Mouse (Mus musculus) gastrocnemius, postnatal 25 days (tissue): ENCODE measurements around the gene 4632433K11Rik. TPM values are rescaled to one million over a fixed set of nuclear protein-coding genes. Genes with fewer than 3 reads are reported as not detected.
"Not testable (repeated sequence)": the region's sequence is repeated elsewhere in the genome, so short reads cannot be mapped to it uniquely, and the experiment has no call there.

Experiments used
- DNase-seq: peaks from one replicate; pipeline ENCODE4 v3.0.0; 2022
- long read RNA-seq, 2 experiments: library from polyadenylated mRNA; stranded (forward); transcript quantifications; one replicate each; pipeline ENCODE4 v2.0.0; 2021
- total RNA-seq, 2 experiments: library from RNA; stranded (reverse); gene quantifications; 1 replicate in 1 of 2; 2 replicates in 1 of 2; pipeline ENCODE4 v1.2.3; 2021

4632433K11Rik gene
- not detected for total RNA-seq
- long read RNA-seq, experiment 1 = 0 reads
- long read RNA-seq, experiment 2 = 0 reads

GRCm38 (mm10) chr7:5033818-5034217 is at the start of gene 4632433K11Rik:
TSS of gene 4632433K11Rik (plus strand) at chr7:5034118.
- no peak for DNase-seq

GRCm38 (mm10) chr7:4988250-4988649 is 45.7 kb upstream of the 4632433K11Rik start:
- no peak for DNase-seq

- DNase-seq = no peak
Observed at GRCm38 (mm10) chr7:4993347-4993998, 40.4 kb upstream of the 4632433K11Rik start.

DNA sequence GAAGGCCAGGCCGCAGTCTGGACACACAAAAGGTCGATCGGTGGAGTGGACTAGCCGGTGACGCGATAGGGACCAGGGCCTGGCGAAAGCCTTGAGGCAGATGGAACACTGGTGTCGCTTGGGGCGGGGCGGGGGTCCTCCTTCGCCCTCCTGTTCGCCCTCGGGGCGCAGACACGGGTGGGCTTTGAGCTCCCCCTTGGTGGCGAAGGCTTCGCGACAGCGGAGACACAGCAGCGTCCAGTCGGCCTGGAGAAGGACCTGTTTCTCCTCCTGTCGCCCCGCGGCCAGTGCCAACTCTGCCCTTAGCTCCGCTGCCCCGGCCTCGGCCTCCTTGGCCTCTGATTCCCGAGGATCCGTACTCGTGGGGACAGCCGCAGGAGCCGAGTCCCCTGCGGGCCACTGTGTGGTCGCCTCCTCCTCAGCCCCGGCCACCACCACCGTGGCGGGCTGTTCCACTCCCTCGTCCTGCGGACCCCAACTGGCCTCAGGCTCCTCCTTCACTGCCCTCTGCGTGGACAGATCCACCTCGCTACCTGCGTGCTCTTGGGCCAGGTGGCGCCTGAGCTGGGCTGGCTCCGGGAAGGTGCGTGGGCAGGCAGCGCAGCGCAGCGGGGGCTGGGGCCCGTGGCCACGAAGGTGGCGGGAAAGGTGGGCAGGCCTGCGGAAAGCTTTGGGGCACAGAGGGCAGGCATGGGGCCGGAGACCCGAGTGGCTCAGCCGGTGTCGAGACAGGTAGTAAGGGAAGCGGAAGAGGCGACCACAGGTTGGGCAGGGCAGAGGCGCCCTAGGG is 39.7 kb upstream of the 4632433K11Rik start:
- no peak for DNase-seq

DNA sequence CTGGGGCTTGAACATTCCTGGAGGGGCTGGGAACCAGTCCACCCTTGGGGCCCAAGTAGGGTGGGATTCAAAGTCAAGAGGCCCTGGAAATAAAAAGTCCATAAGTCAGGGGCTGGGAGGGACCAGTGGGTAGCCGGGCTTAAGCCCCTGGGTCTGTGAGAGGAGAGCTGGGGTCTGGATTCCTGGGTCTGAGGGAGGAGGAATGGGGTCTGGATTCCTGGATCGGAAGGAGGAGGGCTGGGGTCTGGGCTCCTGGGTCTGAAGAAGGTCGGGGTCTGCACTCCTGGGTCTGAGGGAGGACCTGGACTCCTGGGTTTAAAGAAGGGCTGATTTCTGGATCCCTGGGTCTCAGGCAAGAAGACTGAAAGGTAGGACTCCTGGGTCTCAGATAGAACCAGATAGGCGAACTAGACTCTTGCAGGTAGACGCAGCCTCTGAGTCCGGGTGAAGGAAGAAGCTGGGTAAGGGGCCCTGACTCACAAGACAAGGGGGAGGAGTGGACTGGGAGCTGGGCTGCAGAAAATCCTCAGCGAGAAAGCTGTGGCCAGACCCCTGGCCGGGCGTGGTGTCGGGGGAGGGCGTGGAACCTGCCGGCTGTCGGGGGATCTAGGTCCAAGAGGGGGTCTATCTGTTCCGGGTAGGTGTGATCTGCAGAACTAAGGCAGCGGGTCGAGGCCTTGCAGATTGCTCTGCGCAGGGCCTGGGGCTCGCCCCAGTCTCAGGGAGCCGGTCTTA is 38.5 kb upstream of the 4632433K11Rik start:
- no peak for DNase-seq

DNA sequence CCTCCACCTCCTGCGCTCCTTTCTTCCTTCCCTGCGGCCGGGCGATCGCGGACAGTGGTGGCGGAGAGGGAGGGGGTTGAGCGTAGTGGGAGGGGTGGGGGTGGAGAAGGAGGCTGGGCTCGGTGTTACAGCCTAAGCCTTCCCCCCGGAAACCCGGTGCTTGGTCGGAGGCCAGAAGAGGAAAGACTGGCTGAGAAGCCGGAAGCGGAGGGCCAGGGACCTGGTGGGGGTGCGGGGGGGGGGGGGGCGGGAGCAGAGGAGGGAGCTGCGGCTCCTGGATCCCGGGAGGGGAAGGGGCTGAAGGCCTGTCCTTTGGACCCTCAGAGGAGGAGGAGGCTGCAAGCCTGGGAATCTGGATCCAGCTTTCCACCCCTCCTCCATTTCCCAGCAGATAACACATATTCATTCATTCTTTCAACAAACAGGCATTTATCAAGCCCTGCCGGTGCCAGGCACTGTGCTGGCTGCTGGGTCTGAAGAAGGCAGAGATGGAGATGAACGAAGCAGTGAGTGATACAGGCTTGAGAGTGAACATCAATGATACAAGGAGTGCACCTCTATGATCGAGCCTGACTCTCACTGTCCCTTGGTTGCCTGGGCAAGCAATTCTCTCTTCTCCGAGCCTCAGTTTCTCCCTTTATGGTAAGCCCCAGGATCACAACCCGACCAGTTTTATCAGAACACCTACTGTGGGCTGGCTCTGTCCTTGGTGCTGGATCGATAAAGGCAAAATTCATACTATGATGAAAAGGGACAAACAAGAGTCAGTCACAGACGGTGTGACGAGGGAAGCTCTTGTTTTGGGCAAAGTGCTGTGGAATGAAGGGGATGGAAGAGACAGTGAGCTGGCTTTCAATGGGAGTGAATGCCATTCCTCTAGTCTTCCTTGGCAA is 37.7 kb upstream of the 4632433K11Rik start, which contains the start of gene Zfp579:
TSS of gene Zfp579 (minus strand) at position 156 of the 893 bp plus-strand sequence.
- DNase-seq = peak; percentile 92

- no peak for DNase-seq
Observed at GRCm38 (mm10) chr7:4996934-4997333, 37.0 kb upstream of the 4632433K11Rik start.

GRCm38 (mm10) chr7:4999876-5000275 is 34.0 kb upstream of the 4632433K11Rik start:
- DNase-seq = no peak

GRCm38 (mm10) chr7:5002876-5003275 is 31.0 kb upstream of the 4632433K11Rik start:
- DNase-seq = not testable (repeated sequence)

DNA sequence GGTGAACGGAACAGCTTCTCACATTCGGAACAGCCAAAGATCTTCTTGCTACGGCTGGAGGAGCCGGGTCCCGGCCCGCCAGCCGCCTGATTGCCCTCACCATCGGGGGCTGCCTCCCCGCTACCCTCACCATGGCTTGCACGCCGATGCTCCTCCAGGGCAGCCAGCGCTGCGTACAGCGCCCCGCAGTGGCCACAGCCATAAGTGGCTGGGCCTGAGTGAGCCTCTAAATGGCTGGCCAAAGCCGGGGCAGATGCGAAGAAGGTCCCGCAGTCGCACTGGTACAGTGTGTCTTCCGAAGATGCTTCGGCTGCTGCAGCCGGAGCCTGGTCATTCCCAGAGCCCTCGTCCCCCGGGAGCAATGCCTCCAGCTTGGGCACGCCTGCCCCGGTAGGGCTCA is 25.7 kb upstream of the 4632433K11Rik start:
- DNase-seq = no peak

- DNase-seq = no peak
Observed at GRCm38 (mm10) chr7:5012681-5013513, 21.0 kb upstream of the 4632433K11Rik start.

DNA sequence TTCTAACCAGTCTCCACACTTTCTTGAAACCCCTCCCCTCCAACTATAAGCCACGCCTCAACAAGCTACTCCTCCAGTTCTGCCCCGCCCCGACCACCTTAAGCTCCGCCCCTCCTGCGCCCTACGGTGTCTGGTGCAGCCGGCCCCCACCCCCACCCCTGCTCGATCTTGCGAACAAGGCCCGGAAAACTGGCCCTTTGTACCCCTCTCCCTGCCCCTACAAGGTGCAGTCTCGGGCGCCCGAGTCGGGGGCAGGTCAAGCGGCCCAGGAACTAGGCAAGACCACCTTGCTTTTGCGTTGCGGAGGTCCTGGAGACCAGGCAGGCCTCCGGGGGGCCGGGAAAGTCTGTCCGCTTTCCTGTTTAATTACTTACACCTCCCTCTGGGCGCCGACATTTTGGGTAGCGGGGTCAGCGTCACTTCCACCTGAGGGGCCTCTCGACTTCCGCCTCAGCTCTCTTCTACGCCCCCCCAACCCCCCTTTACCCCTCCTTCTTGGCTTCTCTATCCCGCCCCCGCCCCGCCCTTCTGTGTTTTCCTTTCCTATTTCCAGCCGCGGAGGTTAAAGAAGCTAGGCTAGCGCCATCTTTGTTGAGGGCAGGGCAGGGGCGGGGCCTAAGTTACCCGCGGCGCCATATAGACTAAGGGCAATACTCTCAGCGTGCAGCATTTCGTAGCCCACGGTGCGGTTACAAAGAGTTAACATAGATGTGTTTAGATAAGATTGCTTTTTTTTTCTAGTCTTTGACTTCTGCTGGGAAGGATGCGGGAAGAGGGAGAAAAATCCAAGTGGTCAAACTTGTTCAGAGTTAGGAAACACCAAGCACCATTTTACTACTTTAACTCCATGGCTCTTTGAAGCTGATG is 19.4 kb upstream of the 4632433K11Rik start, which contains the start of the genes Zfp524 and Fiz1:
TSS of gene Zfp524 (plus strand) at position 165 of the 867 bp plus-strand sequence.
TSS of gene Fiz1 (minus strand) at position 447 of the 867 bp plus-strand sequence.
- DNase-seq = peak; percentile 96

DNA sequence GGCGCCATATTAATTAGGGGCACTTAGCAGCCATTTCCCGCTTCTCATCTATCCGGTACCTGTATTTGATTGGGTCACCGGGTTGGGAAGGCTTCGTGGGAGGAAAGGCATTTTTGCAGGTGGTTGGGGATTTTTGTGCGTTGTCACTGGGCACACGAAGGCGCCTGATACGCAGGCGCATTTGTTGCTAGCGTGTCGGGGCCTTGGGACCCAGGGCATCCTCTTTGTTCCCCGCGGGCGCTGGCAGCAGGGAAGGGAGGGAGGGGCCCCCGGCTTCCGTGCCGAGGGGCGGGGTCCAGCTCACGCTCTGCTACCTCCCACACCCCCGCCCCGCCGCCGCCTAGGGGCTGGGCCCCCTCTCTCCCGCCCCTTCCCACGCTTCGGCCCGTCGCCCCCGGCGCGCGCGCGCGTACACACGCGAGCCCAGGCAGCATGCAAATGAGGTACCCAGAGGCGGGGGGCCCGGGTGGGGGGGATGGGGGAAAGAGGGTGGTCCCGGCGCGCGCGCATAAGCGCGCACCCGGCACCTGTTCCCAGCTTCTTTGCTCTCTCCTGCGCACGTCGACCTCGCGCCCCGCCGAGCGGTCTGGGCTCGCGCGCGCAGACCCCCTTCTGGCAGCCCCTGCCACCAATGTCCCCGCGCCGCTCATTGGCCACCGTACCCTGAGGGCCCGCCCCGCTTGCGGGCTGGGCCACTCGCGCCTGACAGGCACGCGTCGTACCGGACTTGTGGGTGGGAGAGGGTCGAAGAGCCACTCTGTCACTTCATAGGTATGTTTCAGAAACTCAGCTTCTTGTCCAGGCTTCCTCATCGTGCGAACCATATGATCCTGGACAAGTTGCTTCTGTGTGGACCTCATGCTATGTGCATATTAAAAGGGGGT is 18.6 kb upstream of the 4632433K11Rik start, which contains the start of gene Gm44973:
TSS of gene Gm44973 (plus strand) at position 379 of the 884 bp plus-strand sequence.
- DNase-seq = peak; percentile 97

DNA sequence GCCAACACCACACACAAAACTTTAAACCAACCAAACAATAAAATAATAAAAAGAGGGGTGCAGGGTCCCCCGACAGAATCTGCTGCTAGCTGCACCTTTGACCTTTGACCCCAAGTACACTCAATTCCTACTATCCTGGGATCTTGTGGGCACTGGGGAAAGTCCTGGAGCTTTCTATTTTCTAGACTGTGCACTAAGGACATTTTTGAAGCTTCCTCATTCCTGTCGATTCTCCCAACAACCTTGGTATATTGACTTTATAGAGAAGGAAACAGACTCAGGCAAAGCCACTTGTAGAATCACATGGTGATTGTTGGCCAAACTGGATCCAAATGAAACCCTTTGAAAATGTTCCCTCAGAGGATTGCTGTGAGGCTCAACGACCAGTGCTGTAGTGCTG is 17.9 kb upstream of the 4632433K11Rik start:
- DNase-seq = no peak

GRCm38 (mm10) chr7:5016920-5017319 is 17.0 kb upstream of the 4632433K11Rik start:
- no peak for DNase-seq

DNA sequence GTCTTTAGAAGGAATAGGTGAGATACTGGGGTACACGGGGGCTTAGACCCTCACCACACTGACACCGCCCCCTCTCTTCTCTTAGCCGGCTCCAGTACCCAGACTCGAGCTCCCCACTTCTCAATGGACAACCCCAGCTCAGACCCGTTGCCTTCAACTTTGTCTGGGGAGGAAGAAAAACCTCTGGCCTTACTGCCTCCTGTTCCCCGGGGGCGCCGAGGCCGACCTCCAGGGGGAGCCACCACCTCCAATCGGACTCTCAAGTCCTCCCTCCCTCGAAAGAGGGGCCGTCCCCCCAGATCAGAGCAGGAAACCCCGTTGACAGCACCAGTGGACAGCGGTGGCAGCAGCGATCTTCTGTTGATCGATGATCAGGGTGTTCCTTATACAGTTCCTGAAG is 16.6 kb upstream of the 4632433K11Rik start:
- no peak for DNase-seq

DNA sequence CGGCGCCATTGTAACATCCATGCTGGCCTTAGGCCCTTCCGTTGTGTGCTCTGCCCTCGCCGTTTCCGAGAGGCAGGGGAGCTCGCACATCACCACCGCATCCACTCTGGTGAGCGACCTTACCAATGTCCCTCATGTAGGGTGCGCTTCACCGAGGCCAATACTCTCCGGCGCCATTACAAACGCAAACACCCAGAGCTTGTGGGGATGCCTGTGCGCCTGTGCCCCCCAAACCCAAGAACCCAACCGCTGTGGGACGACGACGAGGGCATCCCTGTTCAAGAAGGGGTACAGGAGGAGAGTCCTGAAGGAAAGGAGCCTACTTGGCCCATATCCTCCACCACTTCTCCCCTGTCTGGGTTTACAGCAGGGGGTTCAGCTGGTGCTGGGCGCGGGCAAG is 16.0 kb upstream of the 4632433K11Rik start:
- DNase-seq = no peak

- not testable (repeated sequence) for DNase-seq
Observed at GRCm38 (mm10) chr7:5019576-5019975, 14.3 kb upstream of the 4632433K11Rik start.
